Mouse (Mus musculus): Measurements from ENCODE around the gene Trim2.
A peak's percentile ranks its signal among the peaks of the same experiment; 100 is the strongest.

The Trim2 gene

DNA sequence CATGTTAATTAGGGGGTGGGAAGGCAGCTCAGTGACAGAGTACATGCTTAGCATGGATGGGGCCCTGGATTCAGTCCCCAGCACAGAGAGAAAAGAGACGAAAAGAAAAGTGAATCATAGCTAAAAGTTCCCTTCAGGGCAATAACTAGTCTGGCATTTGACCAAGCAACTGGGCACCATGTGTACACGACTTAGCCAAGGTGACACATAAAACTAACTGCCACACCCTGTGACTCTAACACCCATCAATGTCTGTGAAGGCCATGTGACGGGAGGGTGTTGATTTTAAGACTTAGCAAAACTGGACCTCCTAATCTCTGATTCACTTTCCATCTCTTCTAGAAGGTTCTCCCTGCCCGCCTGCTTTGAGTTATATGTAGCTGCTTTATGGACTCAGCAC is 12.2 kb upstream of the Trim2 start:
- DNase-seq = no peak

- DNase-seq = no peak
Observed at GRCm38 (mm10) chr3:84314651-84315191, 8.0 kb upstream of the Trim2 start.

- DNase-seq = no peak
Observed at GRCm38 (mm10) chr3:84313801-84314541, 7.3 kb upstream of the Trim2 start.

- DNase-seq = peak in 1 of 2 experiments; percentile 37
Observed at GRCm38 (mm10) chr3:84313003-84313800, 6.5 kb upstream of the Trim2 start.

DNA sequence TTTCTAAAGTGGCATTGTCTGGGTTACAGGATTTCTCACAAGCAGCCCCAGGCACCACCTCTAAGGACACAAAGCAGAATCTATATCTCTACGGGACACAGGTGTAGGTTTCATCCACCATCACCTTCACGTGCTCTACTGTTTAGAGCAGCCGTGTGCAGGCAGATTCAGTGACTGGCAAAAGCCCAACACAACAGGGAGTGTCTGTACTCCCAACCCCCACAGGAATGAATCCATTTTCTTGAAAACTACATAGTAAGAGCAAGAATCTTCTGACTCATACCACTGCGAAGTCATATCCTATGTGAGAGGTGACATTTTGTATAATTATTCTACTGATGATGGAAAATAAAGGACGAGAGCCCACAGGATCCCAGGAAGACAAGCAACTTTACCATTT is 5.6 kb upstream of the Trim2 start:
- no peak for DNase-seq

DNA sequence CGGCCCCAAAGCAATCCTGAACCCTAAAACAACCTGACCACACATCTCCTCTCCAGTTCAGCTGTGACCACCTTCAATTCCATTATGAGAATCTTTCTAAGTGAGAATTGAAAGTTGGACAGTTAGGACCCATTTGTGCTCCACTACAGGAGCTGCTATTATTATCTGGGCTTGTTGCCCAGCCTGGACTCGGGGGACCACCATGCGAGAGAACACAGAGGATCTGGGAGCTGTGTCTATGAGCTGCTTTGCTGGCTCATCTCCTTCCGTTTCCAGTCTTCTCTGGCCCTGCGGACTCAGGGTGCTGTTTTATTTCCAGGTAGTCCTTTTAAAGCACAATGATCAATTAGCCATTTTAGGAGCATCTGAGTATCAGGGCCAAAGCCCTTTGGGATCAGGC is 839 bp upstream of the Trim2 start:
- no peak for DNase-seq

GRCm38 (mm10) chr3:84305722-84306510 is 761 bp downstream of the Trim2 start:
- no peak for DNase-seq

DNA sequence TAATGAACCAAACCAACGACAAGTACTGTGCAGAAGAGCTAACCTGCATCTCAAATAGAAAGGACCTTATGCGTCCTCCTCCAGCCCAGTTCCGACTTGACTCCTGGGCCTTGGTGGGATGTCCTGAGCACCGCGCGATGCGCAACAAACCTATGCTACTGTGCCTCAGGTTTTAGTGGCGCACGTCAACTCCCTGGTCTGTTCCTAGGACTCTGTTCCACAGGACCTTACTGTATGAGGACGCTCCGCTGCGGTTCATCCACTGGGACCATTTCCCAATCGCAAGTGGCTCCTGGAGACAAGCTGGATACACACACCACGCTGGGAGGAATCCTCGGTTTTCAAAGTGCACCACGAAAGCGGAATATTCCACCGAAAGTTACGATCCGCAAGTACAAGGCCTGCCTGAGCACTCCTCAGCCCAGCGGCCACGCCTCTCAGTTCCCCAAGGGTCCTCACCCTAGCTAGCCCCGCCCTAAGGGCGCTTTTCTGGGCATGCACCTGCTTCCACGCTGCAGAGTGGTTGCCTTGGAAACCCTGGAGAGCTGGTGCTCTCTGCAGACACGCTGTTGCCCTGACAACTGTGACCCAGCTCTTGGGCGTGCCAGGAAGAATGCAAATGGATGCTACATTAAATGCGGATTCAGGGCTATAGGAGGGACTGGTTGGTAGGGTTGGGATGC is 1.5 kb downstream of the Trim2 start:
- peak; percentile 70 to 88 for DNase-seq

GRCm38 (mm10) chr3:84304339-84305009 is 2.2 kb downstream of the Trim2 start:
- peak; percentile 37 to 48 for DNase-seq

DNA sequence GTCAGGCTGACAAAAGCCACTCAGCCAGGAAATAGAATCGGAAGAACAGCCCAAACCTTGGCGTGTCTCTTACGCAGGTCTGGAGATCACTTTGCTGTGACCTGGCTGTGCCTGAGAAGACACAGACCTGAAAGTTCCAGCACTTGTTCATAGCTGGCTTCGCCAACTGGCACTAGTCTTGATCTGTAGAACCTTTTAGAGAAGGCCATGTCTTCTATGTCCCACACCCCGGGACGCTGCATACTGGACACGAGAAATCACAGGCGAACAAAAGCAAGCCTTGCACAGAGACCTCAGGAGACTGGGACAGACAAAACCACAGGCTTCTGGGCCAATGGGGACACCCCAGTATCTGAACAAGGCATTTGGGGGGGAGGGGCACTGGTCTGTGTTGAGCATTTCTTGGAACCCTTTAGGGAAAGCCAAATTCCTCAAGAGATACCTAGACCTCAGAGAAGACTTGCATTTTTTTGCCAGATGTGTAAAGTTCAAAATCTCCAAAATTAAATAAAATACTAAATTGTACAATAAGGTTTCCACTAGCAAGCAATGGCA is 3.2 kb downstream of the Trim2 start:
- no peak for DNase-seq

DNA sequence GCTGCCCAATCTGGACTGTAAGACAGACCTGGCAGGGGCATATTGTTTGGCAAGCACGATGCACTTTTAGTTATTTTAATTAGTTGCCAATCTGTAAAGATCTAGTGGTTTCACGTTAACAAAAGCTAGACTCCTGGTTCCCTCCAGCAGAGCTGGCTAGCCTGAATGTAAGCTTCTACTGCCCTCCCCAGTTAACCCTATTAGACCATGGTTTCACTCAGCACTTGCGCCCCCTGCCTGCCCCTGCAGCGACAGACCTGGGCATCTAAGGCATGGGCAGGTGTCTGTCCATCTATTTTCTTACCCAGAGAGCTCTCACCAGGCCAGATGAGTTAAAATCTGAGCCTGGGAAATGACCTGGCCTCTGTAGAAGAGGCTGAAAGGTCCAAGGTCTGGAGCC is 4.4 kb downstream of the Trim2 start:
- peak; percentile 20 to 24 for DNase-seq

GRCm38 (mm10) chr3:84301674-84302073 is 5.0 kb downstream of the Trim2 start:
- DNase-seq = no peak

GRCm38 (mm10) chr3:84298186-84298585 is 8.5 kb downstream of the Trim2 start:
- no peak for DNase-seq

GRCm38 (mm10) chr3:84296676-84297075 is 10.0 kb downstream of the Trim2 start:
- DNase-seq = no peak

DNA sequence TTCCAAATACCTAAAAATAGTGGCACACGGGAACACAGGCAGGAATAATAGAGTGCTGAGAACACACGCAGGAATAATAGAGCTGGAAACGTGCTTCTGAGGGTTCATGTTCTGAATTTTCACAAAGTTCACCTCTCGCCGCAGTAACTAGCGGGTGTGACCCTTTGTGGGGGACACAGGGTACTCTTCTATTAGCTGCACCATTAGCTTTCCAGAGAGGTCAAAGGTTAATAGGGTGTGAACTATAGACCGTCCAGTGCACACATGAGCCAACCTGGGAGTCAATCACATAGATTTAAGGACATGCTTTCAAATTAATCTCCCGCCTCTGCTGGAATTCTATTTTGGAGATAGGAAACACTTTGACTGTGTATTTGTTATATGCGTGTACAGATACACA is 11.9 kb downstream of the Trim2 start:
- no peak for DNase-seq

DNA sequence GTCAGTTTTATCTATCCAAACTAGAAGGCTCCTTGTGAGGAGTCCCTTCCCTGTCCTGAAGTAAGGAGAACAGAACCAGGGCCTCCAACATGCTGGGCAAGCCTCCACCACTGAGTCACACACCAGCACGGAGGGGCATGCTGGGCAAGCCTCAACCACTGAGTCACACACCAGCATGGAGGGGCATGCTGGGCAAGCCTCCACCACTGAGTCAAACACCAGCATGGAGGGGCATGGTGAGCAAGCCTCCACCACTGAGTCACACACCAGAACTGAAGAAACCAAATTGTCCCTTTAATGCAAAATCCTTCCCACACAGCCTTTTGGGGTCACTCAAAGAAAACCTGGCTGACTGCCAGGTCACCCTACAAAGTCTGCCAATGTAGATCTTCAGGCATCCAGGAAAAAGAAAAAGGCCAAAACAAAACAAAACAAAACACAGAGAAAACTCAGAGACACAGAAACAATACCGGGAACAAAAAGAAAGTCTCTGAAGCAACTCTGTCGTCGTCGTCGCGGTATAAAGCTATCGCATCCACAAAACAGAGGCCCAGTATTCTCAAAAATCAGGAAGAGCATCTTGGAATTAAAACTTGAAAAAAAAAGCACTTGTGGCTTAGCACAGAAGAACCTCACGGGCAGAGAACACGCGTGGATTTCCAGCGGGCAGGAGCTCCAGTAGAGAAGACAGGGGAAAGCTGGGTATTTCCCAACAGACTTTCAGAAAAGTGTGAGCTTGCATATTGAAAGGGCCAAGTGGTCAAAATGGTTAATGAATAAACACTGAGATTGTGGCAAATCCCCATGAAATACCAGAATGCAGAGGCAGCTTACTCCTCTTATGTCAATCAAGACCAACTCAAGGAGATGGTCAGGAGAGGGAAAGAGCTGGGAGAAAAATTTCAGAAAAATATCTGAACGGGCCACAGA is 12.7 kb downstream of the Trim2 start:
- DNase-seq = no peak

- no peak for DNase-seq
Observed at GRCm38 (mm10) chr3:84292238-84292637, 14.4 kb downstream of the Trim2 start.

DNA sequence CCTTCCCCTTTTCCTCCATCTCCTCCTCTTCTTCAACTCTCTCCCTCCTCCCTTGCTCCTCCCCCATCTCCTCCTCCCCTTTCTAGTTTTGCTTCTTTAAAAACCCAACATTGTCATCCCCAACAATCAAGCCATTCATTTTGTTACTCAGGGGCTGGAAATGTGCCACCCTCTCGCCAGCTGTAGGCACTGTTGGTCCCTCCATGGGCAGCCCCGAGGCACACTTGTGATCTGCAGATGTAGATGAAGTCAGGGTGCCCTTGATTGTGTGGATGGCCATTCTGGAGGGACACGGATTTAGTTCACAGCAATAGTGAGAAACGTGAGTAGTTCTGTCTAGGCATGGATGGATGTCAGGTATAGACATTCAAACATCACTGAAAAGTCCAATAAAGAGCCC is 17.7 kb downstream of the Trim2 start:
- no peak for DNase-seq

GRCm38 (mm10) chr3:84287256-84287655 is 19.4 kb downstream of the Trim2 start:
- DNase-seq = no peak

GRCm38 (mm10) chr3:84286311-84286710 is 20.4 kb downstream of the Trim2 start:
- no peak for DNase-seq

All from thymus, postnatal 36 days (tissue).